In the genomic region with DNA sequence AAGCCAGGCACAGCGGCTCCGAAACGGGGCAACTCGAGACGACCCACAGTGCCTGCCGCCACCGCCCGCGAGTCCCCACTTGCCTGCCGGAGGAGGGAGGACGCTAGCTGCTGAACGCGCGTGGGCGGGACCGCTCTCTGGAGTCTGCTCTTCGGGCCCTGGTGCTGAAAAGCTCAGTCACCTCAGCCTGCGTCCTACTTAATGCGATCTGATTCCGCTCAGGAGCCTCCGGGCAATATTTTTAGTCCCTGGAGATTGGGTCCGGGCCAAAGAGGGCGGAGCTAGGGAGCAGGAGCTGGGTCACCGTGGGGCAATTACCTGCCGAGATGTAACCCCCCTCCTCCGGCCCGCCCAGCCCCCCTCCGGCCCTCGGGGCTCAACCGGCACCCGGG, we compare ENCODE assay signal across 8 mouse cellular contexts. TPM values are rescaled to one million over a fixed set of nuclear protein-coding genes. Genes with fewer than 3 reads are reported as not detected.
DNase-seq lines count a peak whose midpoint lies in the region; ATAC-seq and TF ChIP-seq lines count a peak whose summit lies in the region.

No protein-coding gene starts in this region.

- in situ Hi-C loops in CH12.LX (cut with MboI; ENCODE audit: low pct_ligation_motif_present, low pct_unique_long_range_greater_than_20kb, low sequenced_read_pairs) = loop anchor here (10.0 kb wide), 1 partner anchor 226 kb away; no protein-coding TSS in a partner anchor

- H3K27ac ChIP-seq in CH12.LX (ENCODE audit: insufficient read depth, low read depth) = peak overlapping the region; percentile 61; the same call in 1 of the 2 replicates
- H3K27ac ChIP-seq in forebrain, embryonic 16.5 days (ENCODE audit: low read length) = peak overlapping the region; percentile 83
- peak overlapping the region; percentile 91 for H3K27ac ChIP-seq in lung, embryonic 16.5 days (ENCODE audit: low read length)

- intact Hi-C loops in heart, postnatal 36 days (cut with DNase I) = loop anchor here (1.0 kb wide), 1 partner anchor 29 kb away; the partner anchor contains the start of gene Unc45a

- H3K36me3 ChIP-seq in CH12.LX (replicated peaks in 1 of 2; ENCODE audit: control insufficient read depth in 1 of 2, insufficient read depth in 1 of 2, low read length in 1 of 2) = peaks cover 29 to 31% of the 10 kb centered on the region in 2 experiments
- H3K36me3 ChIP-seq in forebrain, embryonic 16.5 days (ENCODE audit: control insufficient read depth, insufficient read depth) = peaks cover 22% of the 10 kb centered on the region
- peaks cover 22% of the 10 kb centered on the region for H3K36me3 ChIP-seq in lung, embryonic 16.5 days (ENCODE audit: control insufficient read depth, insufficient read depth, low read length)

- peak; percentile 47; the same call in 1 of the 2 replicates for TF ChIP-seq POLR2A in CH12.LX (IDR thresholded peaks at IDR 0.05; ENCODE audit: low read depth, low read length)

- WGBS in forebrain, embryonic 16.5 days = under 1% methylated on average over 31 of the region's 31 CpGs
- under 1% methylated on average over 29 of the region's 31 CpGs for WGBS in lung, embryonic 16.5 days

- peak overlapping the region; percentile 81 to 93 (median 88) for H3K4me3 ChIP-seq in CH12.LX (replicated peaks in 1 of 3; ENCODE audit: low read depth in 2 of 3, low read length in 2 of 3, poor library complexity in 1 of 3)
- peak overlapping the region; percentile 89 for H3K4me3 ChIP-seq in forebrain, embryonic 16.5 days (replicated peaks; ENCODE audit: low read length)
- H3K4me3 ChIP-seq in lung, embryonic 16.5 days (ENCODE audit: low read length) = peak overlapping the region; percentile 80

- TF ChIP-seq EP300 in CH12.LX (IDR thresholded peaks at IDR 0.05; ENCODE audit: low read length) = no peak

- no peaks in the 10 kb centered on the region for H3K9me3 ChIP-seq in CH12.LX (replicated peaks; ENCODE audit: low read length)
- no peaks in the 10 kb centered on the region for H3K9me3 ChIP-seq in forebrain, embryonic 16.5 days (ENCODE audit: control insufficient read depth, low read length)
- no peaks in the 10 kb centered on the region for H3K9me3 ChIP-seq in lung, embryonic 16.5 days (ENCODE audit: control insufficient read depth, low read length)

- peak; percentile 60 for DNase-seq in CH12.LX (ENCODE audit: extremely low read depth)
- DNase-seq in brain, embryonic 18.5 days (ENCODE audit: low read depth, low spot score) = peak; percentile 32
- peak; percentile 81 to 85 for DNase-seq in heart, postnatal 36 days
- peak; percentile 89 for DNase-seq in layer of hippocampus, adult 9-11 months
- peak; percentile 55 for DNase-seq in ovary, postnatal 10 days (ENCODE audit: low spot score)
- DNase-seq in thymus, postnatal 0 days (ENCODE audit: low spot score) = peak; percentile 80

- TF ChIP-seq CTCF in CH12.LX (conservative IDR thresholded peaks at IDR 0.05 in 1 of 2, IDR thresholded peaks at IDR 0.05 in 1 of 2; ENCODE audit: low read depth in 2 of 2, low read length in 2 of 2) = no peak

- peak; percentile 64 for ATAC-seq in forebrain, embryonic 16.5 days
- ATAC-seq in lung, embryonic 16.5 days (ENCODE audit: low read depth) = peak; percentile 56

- TF ChIP-seq RAD21 in CH12.LX (IDR thresholded peaks at IDR 0.05; ENCODE audit: low read depth, low read length) = no peak

- peak overlapping the region; percentile 80; the same call in 1 of the 2 replicates for H3K4me2 ChIP-seq in CH12.LX (ENCODE audit: insufficient read depth, low read depth, poor library complexity, severe bottlenecking)
- H3K4me2 ChIP-seq in forebrain, embryonic 16.5 days (ENCODE audit: low read length) = peak overlapping the region; percentile 78
- peak overlapping the region; percentile 78 for H3K4me2 ChIP-seq in lung, embryonic 16.5 days (ENCODE audit: low read depth, low read length)

- H3K4me1 ChIP-seq in CH12.LX (ENCODE audit: control insufficient read depth in 1 of 2, insufficient read depth in 2 of 2) = peaks cover 22 to 68% of the 10 kb centered on the region in 2 experiments
- peaks cover 19% of the 10 kb centered on the region for H3K4me1 ChIP-seq in forebrain, embryonic 16.5 days (replicated peaks; ENCODE audit: control insufficient read depth, insufficient read depth, low read length)
- peaks cover 21% of the 10 kb centered on the region for H3K4me1 ChIP-seq in lung, embryonic 16.5 days (replicated peaks; ENCODE audit: control insufficient read depth, insufficient read depth, low read length)

- H3K27me3 ChIP-seq in CH12.LX (replicated peaks) = no peaks in the 10 kb centered on the region
- H3K27me3 ChIP-seq in forebrain, embryonic 16.5 days (replicated peaks; ENCODE audit: control insufficient read depth, insufficient read depth, low read length) = no peaks in the 10 kb centered on the region
- H3K27me3 ChIP-seq in lung, embryonic 16.5 days (ENCODE audit: control insufficient read depth, insufficient read depth, low read depth, low read length) = no peaks in the 10 kb centered on the region

- dilution Hi-C loops in CH12.LX (cut with MboI; ENCODE audit: extremely low pct_ligation_motif_present, extremely low pct_unique_long_range_greater_than_20kb, low sequenced_read_pairs) = no loop called here

- peaks cover 6% of the 10 kb centered on the region for H3K79me2 ChIP-seq in CH12.LX (replicated peaks; ENCODE audit: control insufficient read depth, extremely low read depth, insufficient read depth, poor library complexity, severe bottlenecking)

- peak overlapping the region; percentile 95 for H3K9ac ChIP-seq in CH12.LX (ENCODE audit: insufficient read depth, low read depth)
- H3K9ac ChIP-seq in forebrain, embryonic 16.5 days (replicated peaks; ENCODE audit: low read depth, low read length) = peak overlapping the region; percentile 93
- peak overlapping the region; percentile 86 for H3K9ac ChIP-seq in lung, embryonic 16.5 days (ENCODE audit: low read length)

TF ChIP-seq in CH12.LX, 34 proteins besides CTCF, POLR2A, EP300 and RAD21 (continues in another document):
- TF ChIP-seq TCF12 (IDR thresholded peaks at IDR 0.05; ENCODE audit: low read depth, low read length) (no peak), PAX5 (IDR thresholded peaks at IDR 0.05; ENCODE audit: low read length) (no peak), MAZ (IDR thresholded peaks at IDR 0.05; ENCODE audit: low read depth, low read length) (no peak), USF1 (IDR thresholded peaks at IDR 0.05; ENCODE audit: low read depth, low read length) (no peak), SIN3A (IDR thresholded peaks at IDR 0.05; ENCODE audit: low read length) (peak; percentile 61; the same call in 1 of the 2 replicates), JUN (IDR thresholded peaks at IDR 0.05; ENCODE audit: insufficient read depth, low read depth, low read length) (no peak), MYC (IDR thresholded peaks at IDR 0.05; ENCODE audit: low read depth, low read length) (0 out of 2 replicates have a peak, but pooled peaks have one; percentile 6), NRF1 (IDR thresholded peaks at IDR 0.05; ENCODE audit: low read depth, low read length) (no peak), ZNF384 (IDR thresholded peaks at IDR 0.05; ENCODE audit: low read depth, low read length) (no peak), E2F4 (IDR thresholded peaks at IDR 0.05; ENCODE audit: insufficient replicate concordance, low read depth, low read length) (no peak)

RNA-seq across cellular contexts. Expression of gene Man2a2, which starts 0.5 kb away (rescaled TPM):
- total RNA-seq in CH12.LX (2012; rRNA removed) (46.3 and 48.3 TPM in 2 replicates), CH12.LX (2014; rRNA removed) (12.5 and 14.3 TPM in 2 replicates)
- polyA plus RNA-seq in CH12.LX (2012; ENCODE audit: insufficient read length, low read depth) = 33.6 and 44.3 TPM in 2 replicates
- 19.9 and 24.0 TPM in 2 replicates for polyA plus RNA-seq in forebrain, embryonic 16.5 days (2015; fragmentation: Nextera tagmentation; extraction: Ambion mirVana)
- 10 to 100 TPM; 60.0 to 62.9 TPM for total RNA-seq in heart, postnatal 36 days (2021)
- polyA plus RNA-seq in lung, embryonic 16.5 days (2015; fragmentation: Nextera tagmentation; extraction: Ambion mirVana) = 20.4 and 21.1 TPM in 2 replicates
- 7.1 and 10.3 TPM in 2 replicates for polyA plus RNA-seq in thymus, postnatal 0 days (2015; fragmentation: Nextera tagmentation; extraction: Ambion mirVana)

RNA-seq across cellular contexts. Expression of gene Fes, which starts 17.1 kb away (rescaled TPM):
- total RNA-seq in CH12.LX (2012; rRNA removed) (7.1 and 9.8 TPM in 2 replicates), CH12.LX (2014; rRNA removed) (4.3 and 6.5 TPM in 2 replicates)
- polyA plus RNA-seq in CH12.LX (2012; ENCODE audit: insufficient read length, low read depth) = 11.7 and 16.2 TPM in 2 replicates
- 2.8 and 4.7 TPM in 2 replicates for polyA plus RNA-seq in forebrain, embryonic 16.5 days (2015; fragmentation: Nextera tagmentation; extraction: Ambion mirVana)
- total RNA-seq in heart, postnatal 36 days (2021) = 10 to 100 TPM in 1 of 2 experiments, 1 to 10 TPM in 1; 6.9 to 16.0 TPM
- 18.5 and 19.3 TPM in 2 replicates for polyA plus RNA-seq in lung, embryonic 16.5 days (2015; fragmentation: Nextera tagmentation; extraction: Ambion mirVana)
- 7.3 and 7.8 TPM in 2 replicates for polyA plus RNA-seq in thymus, postnatal 0 days (2015; fragmentation: Nextera tagmentation; extraction: Ambion mirVana)

RNA-seq across cellular contexts. Expression of gene Hddc3, which starts 27.7 kb away (rescaled TPM):
- 9.6 and 12.6 TPM in 2 replicates for total RNA-seq in CH12.LX (2012; rRNA removed)
- total RNA-seq in CH12.LX (2014; rRNA removed) = 3.1 and 5.5 TPM in 2 replicates
- 2.6 and 4.6 TPM in 2 replicates for polyA plus RNA-seq in CH12.LX (2012; ENCODE audit: insufficient read length, low read depth)
- polyA plus RNA-seq in forebrain, embryonic 16.5 days (2015; fragmentation: Nextera tagmentation; extraction: Ambion mirVana) = 22.5 and 23.8 TPM in 2 replicates
- 10 to 100 TPM; 36.1 to 36.4 TPM for total RNA-seq in heart, postnatal 36 days (2021)
- 20.9 and 21.9 TPM in 2 replicates for polyA plus RNA-seq in lung, embryonic 16.5 days (2015; fragmentation: Nextera tagmentation; extraction: Ambion mirVana)
- 8.4 and 12.7 TPM in 2 replicates for polyA plus RNA-seq in thymus, postnatal 0 days (2015; fragmentation: Nextera tagmentation; extraction: Ambion mirVana)

RNA-seq across cellular contexts. Expression of gene Unc45a, which starts 29.8 kb away (rescaled TPM):
- total RNA-seq in CH12.LX (2012; rRNA removed) (21.8 and 22.6 TPM in 2 replicates), CH12.LX (2014; rRNA removed) (7.9 and 13.8 TPM in 2 replicates)
- 16.8 and 22.2 TPM in 2 replicates for polyA plus RNA-seq in CH12.LX (2012; ENCODE audit: insufficient read length, low read depth)
- polyA plus RNA-seq in forebrain, embryonic 16.5 days (2015; fragmentation: Nextera tagmentation; extraction: Ambion mirVana) = 47.7 and 56.3 TPM in 2 replicates
- 10 to 100 TPM; 15.5 to 16.9 TPM for total RNA-seq in heart, postnatal 36 days (2021)
- 40.8 and 42.3 TPM in 2 replicates for polyA plus RNA-seq in lung, embryonic 16.5 days (2015; fragmentation: Nextera tagmentation; extraction: Ambion mirVana)
- 31.0 and 32.3 TPM in 2 replicates for polyA plus RNA-seq in thymus, postnatal 0 days (2015; fragmentation: Nextera tagmentation; extraction: Ambion mirVana)

RNA-seq across cellular contexts. Expression of gene Furin, which starts 34.6 kb away (rescaled TPM):
- 11.1 and 13.5 TPM in 2 replicates for total RNA-seq in CH12.LX (2012; rRNA removed)
- 1.1 and 1.5 TPM in 2 replicates for total RNA-seq in CH12.LX (2014; rRNA removed)
- 17.0 and 20.9 TPM in 2 replicates for polyA plus RNA-seq in CH12.LX (2012; ENCODE audit: insufficient read length, low read depth)
- polyA plus RNA-seq in forebrain, embryonic 16.5 days (2015; fragmentation: Nextera tagmentation; extraction: Ambion mirVana) = 4.4 TPM in 2 replicates
- 100 to 1,000 TPM; 111 to 120 TPM for total RNA-seq in heart, postnatal 36 days (2021)
- 12.6 and 12.7 TPM in 2 replicates for polyA plus RNA-seq in lung, embryonic 16.5 days (2015; fragmentation: Nextera tagmentation; extraction: Ambion mirVana)
- polyA plus RNA-seq in thymus, postnatal 0 days (2015; fragmentation: Nextera tagmentation; extraction: Ambion mirVana) = 6.8 and 9.1 TPM in 2 replicates

Comparison
In these comparisons a context has a peak if more than half of its experiments do, and no peak if none do; other contexts are left out.
1. Peak in every context shown above with its lines: DNase-seq, ATAC-seq, H3K4me3 ChIP-seq and H3K27ac ChIP-seq.
2. DNase-seq: peak in every context shown above with its lines; median percentile 89 in layer of hippocampus, adult 9-11 months; 83 in heart, postnatal 36 days; 80 in thymus, postnatal 0 days; 60 in CH12.LX; 55 in ovary, postnatal 10 days; 32 in brain, embryonic 18.5 days.